Mouse (Mus musculus): ENCODE measurements around the gene Lmntd1. TPM values are rescaled to one million over a fixed set of nuclear protein-coding genes. Genes with fewer than 3 reads are reported as not detected.

Lmntd1 gene
- polyA plus RNA-seq, 1 experiment = not detected

- WGBS = 72% methylated on average over 4 of the region's 4 CpGs
- Histone ChIP-seq H3K36me3 (ENCODE audit: control insufficient read depth, insufficient read depth, low read length) (no peaks in the 10 kb centered on the region), H3K27me3 (ENCODE audit: control insufficient read depth, insufficient read depth, low read length) (no peaks in the 10 kb centered on the region), H3K27ac (ENCODE audit: insufficient read depth, low read depth, low read length) (no peak overlapping the region), H3K4me1 (ENCODE audit: control insufficient read depth, insufficient read depth, insufficient read length, low read length) (no peaks in the 10 kb centered on the region), H3K4me3 (ENCODE audit: low read depth, low read length) (no peak overlapping the region)
- no peak for TF ChIP-seq POLR2A (IDR thresholded peaks at IDR 0.05; ENCODE audit: low read depth, low read length)
- TF ChIP-seq CTCF (IDR thresholded peaks at IDR 0.05; ENCODE audit: extremely low read depth, insufficient read length, insufficient replicate concordance, low read depth, low read length) = no peak
Measured at GRCm38 (mm10) chr6:145445380-145445779, 168.7 kb downstream of the Lmntd1 start.

- no peak overlapping the region for H3K4me3 ChIP-seq (ENCODE audit: low read depth, low read length)
Measured at GRCm38 (mm10) chr6:145442786-145443185, 171.3 kb downstream of the Lmntd1 start.

GRCm38 (mm10) chr6:145441416-145442110, 172.6 kb downstream of the Lmntd1 start:
- Histone ChIP-seq H3K27me3 (ENCODE audit: control insufficient read depth, insufficient read depth, low read length) (no peaks in the 10 kb centered on the region), H3K4me1 (ENCODE audit: control insufficient read depth, insufficient read depth, insufficient read length, low read length) (no peaks in the 10 kb centered on the region), H3K36me3 (ENCODE audit: control insufficient read depth, insufficient read depth, low read length) (no peaks in the 10 kb centered on the region), H3K27ac (ENCODE audit: insufficient read depth, low read depth, low read length) (no peak overlapping the region), H3K4me3 (ENCODE audit: low read depth, low read length) (no peak overlapping the region)
- TF ChIP-seq POLR2A (IDR thresholded peaks at IDR 0.05; ENCODE audit: low read depth, low read length) (no peak), CTCF (IDR thresholded peaks at IDR 0.05; ENCODE audit: extremely low read depth, insufficient read length, insufficient replicate concordance, low read depth, low read length) (peak; percentile 26; the same call in 1 of the 2 replicates)
- WGBS = 70% methylated on average over 18 of the region's 18 CpGs

More at GRCm38 (mm10) chr6:145442786-145443185, 171.3 kb downstream of the Lmntd1 start:
- WGBS = 51% methylated on average over 13 of the region's 13 CpGs
- TF ChIP-seq CTCF (IDR thresholded peaks at IDR 0.05; ENCODE audit: extremely low read depth, insufficient read length, insufficient replicate concordance, low read depth, low read length) (peak; percentile 20; the same call in 1 of the 2 replicates), POLR2A (IDR thresholded peaks at IDR 0.05; ENCODE audit: low read depth, low read length) (no peak)
- H3K27ac ChIP-seq (ENCODE audit: insufficient read depth, low read depth, low read length) = no peak overlapping the region
- no peaks in the 10 kb centered on the region for H3K36me3 ChIP-seq (ENCODE audit: control insufficient read depth, insufficient read depth, low read length)
- no peaks in the 10 kb centered on the region for H3K4me1 ChIP-seq (ENCODE audit: control insufficient read depth, insufficient read depth, insufficient read length, low read length)
- H3K27me3 ChIP-seq (ENCODE audit: control insufficient read depth, insufficient read depth, low read length) = no peaks in the 10 kb centered on the region

- H3K4me1 ChIP-seq (ENCODE audit: control insufficient read depth, insufficient read depth, insufficient read length, low read length) = peaks cover 7% of the 10 kb centered on the region; the same call in 1 of the 2 replicates
- 79% methylated on average over 5 of the region's 5 CpGs for WGBS
- no peak overlapping the region for H3K27ac ChIP-seq (ENCODE audit: insufficient read depth, low read depth, low read length)
- H3K27me3 ChIP-seq (ENCODE audit: control insufficient read depth, insufficient read depth, low read length) = no peaks in the 10 kb centered on the region
- TF ChIP-seq POLR2A (IDR thresholded peaks at IDR 0.05; ENCODE audit: low read depth, low read length) (no peak), CTCF (IDR thresholded peaks at IDR 0.05; ENCODE audit: extremely low read depth, insufficient read length, insufficient replicate concordance, low read depth, low read length) (no peak)
- H3K36me3 ChIP-seq (ENCODE audit: control insufficient read depth, insufficient read depth, low read length) = no peaks in the 10 kb centered on the region
- H3K4me3 ChIP-seq (ENCODE audit: low read depth, low read length) = no peak overlapping the region
Measured at GRCm38 (mm10) chr6:145438851-145439250, 175.3 kb downstream of the Lmntd1 start.

- Histone ChIP-seq H3K36me3 (ENCODE audit: control insufficient read depth, insufficient read depth, low read length) (no peaks in the 10 kb centered on the region), H3K27ac (ENCODE audit: insufficient read depth, low read depth, low read length) (no peak overlapping the region), H3K27me3 (ENCODE audit: control insufficient read depth, insufficient read depth, low read length) (no peaks in the 10 kb centered on the region), H3K4me1 (ENCODE audit: control insufficient read depth, insufficient read depth, insufficient read length, low read length) (peaks cover 7% of the 10 kb centered on the region; the same call in 1 of the 2 replicates), H3K4me3 (ENCODE audit: low read depth, low read length) (no peak overlapping the region)
- 41% methylated on average over 10 of the region's 10 CpGs for WGBS
- no peak for TF ChIP-seq CTCF (IDR thresholded peaks at IDR 0.05; ENCODE audit: extremely low read depth, insufficient read length, insufficient replicate concordance, low read depth, low read length)
Measured at GRCm38 (mm10) chr6:145435764-145436163, 178.4 kb downstream of the Lmntd1 start.

- no peak for TF ChIP-seq POLR2A (IDR thresholded peaks at IDR 0.05; ENCODE audit: low read depth, low read length)
- TF ChIP-seq CTCF (IDR thresholded peaks at IDR 0.05; ENCODE audit: extremely low read depth, insufficient read length, insufficient replicate concordance, low read depth, low read length) = no peak
- peaks cover 7% of the 10 kb centered on the region; the same call in 1 of the 2 replicates for H3K4me1 ChIP-seq (ENCODE audit: control insufficient read depth, insufficient read depth, insufficient read length, low read length)
- H3K27ac ChIP-seq (ENCODE audit: insufficient read depth, low read depth, low read length) = no peak overlapping the region
- H3K27me3 ChIP-seq (ENCODE audit: control insufficient read depth, insufficient read depth, low read length) = no peaks in the 10 kb centered on the region
- no peak overlapping the region for H3K4me3 ChIP-seq (ENCODE audit: low read depth, low read length)
- no peaks in the 10 kb centered on the region for H3K36me3 ChIP-seq (ENCODE audit: control insufficient read depth, insufficient read depth, low read length)
- 81% methylated on average over 1 of the region's 1 CpGs for WGBS
Measured at GRCm38 (mm10) chr6:145435156-145435555, 179.0 kb downstream of the Lmntd1 start.

GRCm38 (mm10) chr6:145433897-145434296, 180.2 kb downstream of the Lmntd1 start:
- TF ChIP-seq POLR2A (IDR thresholded peaks at IDR 0.05; ENCODE audit: low read depth, low read length) (no peak), CTCF (IDR thresholded peaks at IDR 0.05; ENCODE audit: extremely low read depth, insufficient read length, insufficient replicate concordance, low read depth, low read length) (no peak)
- Histone ChIP-seq H3K4me1 (ENCODE audit: control insufficient read depth, insufficient read depth, insufficient read length, low read length) (peaks cover 7% of the 10 kb centered on the region; the same call in 1 of the 2 replicates), H3K27ac (ENCODE audit: insufficient read depth, low read depth, low read length) (no peak overlapping the region), H3K4me3 (ENCODE audit: low read depth, low read length) (no peak overlapping the region), H3K36me3 (ENCODE audit: control insufficient read depth, insufficient read depth, low read length) (no peaks in the 10 kb centered on the region), H3K27me3 (ENCODE audit: control insufficient read depth, insufficient read depth, low read length) (no peaks in the 10 kb centered on the region)
- 80% methylated on average over 8 of the region's 8 CpGs for WGBS

Data from small intestine, adult 2 months (tissue).